Mouse (Mus musculus) kidney, embryonic 14.5 days (tissue): ENCODE data around the gene Abhd8. TPM values are rescaled to one million over a fixed set of nuclear protein-coding genes. Genes with fewer than 3 reads are reported as not detected.

ENCODE experiments used
- ATAC-seq: fragments of 200-750 bp; cut with Nextera tagmentation; 2 replicates; pipeline ENCODE4 v1.8.0; 2017; ENCODE audit warnings: moderate number of reproducible peaks, mild to moderate bottlenecking, moderate TSS enrichment, moderate library complexity; ENCODE audit not compliant: low FRiP score, low TSS enrichment
- H3K27ac ChIP-seq: fragments of 300-500 bp; sonication (generic); 2 replicates; pipeline ENCODE4 v1.5.1; 2014; ENCODE audit warnings: low read depth, mild to moderate bottlenecking, low read length, moderate library complexity, mixed read lengths
- H3K27me3 ChIP-seq: fragments of 300-500 bp; sonication (generic); 2 replicates; pipeline ENCODE4 v1.6.1; 2014; ENCODE audit warnings: mild to moderate bottlenecking, low read length; ENCODE audit not compliant: control insufficient read depth, insufficient read depth
- H3K36me3 ChIP-seq: fragments of 300-500 bp; sonication (generic); 2 replicates; pipeline ENCODE4 v1.6.1; 2014; ENCODE audit warnings: low read length, mixed read lengths; ENCODE audit not compliant: control insufficient read depth, insufficient read depth
- H3K4me1 ChIP-seq: fragments of 300-500 bp; sonication (generic); 2 replicates; pipeline ENCODE4 v1.6.1; 2014; ENCODE audit warnings: low read length, mixed read lengths; ENCODE audit not compliant: control insufficient read depth, insufficient read depth
- H3K4me2 ChIP-seq: fragments of 300-500 bp; sonication (generic); replicated peaks from 2 replicates; pipeline ENCODE4 v1.6.1; 2014; ENCODE audit warnings: low read depth, mild to moderate bottlenecking, low read length
- H3K4me3 ChIP-seq: fragments of 300-500 bp; sonication (generic); 2 replicates; pipeline ENCODE4 v1.5.1; 2014; ENCODE audit warnings: mild to moderate bottlenecking, low read length
- H3K9ac ChIP-seq: fragments of 300-500 bp; sonication (generic); 2 replicates; pipeline ENCODE4 v1.6.1; 2014; ENCODE audit warnings: low read depth, mild to moderate bottlenecking, low read length, moderate library complexity
- H3K9me3 ChIP-seq: fragments of 300-500 bp; sonication (generic); 2 replicates; pipeline ENCODE4 v1.6.1; 2016; ENCODE audit warnings: low read length; ENCODE audit not compliant: control insufficient read depth
- WGBS: fragments of 180-500 bp; shearing (Covaris S2); extraction: QIAGEN DNeasy Blood & Tissue Kit; methylation state at CpG from one replicate; pipeline ENCODE4 v1.1.7; 2014; 5-methylcytosine and 5-hydroxymethylcytosine counted together
- polyA plus RNA-seq: library from polyadenylated mRNA; unstranded; fragments of >200 nt; fragmentation: Nextera tagmentation; extraction: Ambion mirVana; gene quantifications from 2 replicates; pipeline ENCODE4 v1.2.1, GENCODE M21; 2014

The Abhd8 gene
- polyA plus RNA-seq, 1 experiment from 2014 or later = 32.5 TPM

DNA sequence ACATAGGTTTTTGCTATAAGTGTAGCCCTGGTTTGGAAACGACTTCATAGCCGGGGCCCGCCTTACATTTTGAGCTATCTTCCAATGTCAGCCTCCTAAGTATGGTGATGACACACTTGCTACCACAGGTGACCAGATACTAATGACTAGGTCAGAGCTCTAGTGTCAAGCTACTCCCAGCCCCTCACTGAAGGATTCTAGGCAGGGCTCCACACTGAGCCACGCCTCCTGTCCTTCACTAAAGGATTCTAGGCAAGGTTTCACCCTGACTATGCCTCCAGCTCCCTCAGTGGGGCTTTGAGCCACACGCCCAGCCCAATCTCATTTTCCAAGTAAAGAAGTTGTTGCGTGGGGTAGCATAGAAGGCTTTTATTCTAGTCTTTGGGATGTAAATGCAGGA, 2.7 kb downstream of the Abhd8 start:
- Histone ChIP-seq H3K27me3 (no peaks in the 10 kb centered on the region), H3K36me3 (peaks cover 32% of the 10 kb centered on the region), H3K9ac (no peak overlapping the region), H3K27ac (no peak overlapping the region), H3K4me3 (no peak overlapping the region), H3K4me1 (peaks cover 15% of the 10 kb centered on the region), H3K9me3 (no peaks in the 10 kb centered on the region), H3K4me2 (no peak overlapping the region)
- no peak for ATAC-seq
- WGBS = 94% methylated on average over 6 of the region's 6 CpGs

DNA sequence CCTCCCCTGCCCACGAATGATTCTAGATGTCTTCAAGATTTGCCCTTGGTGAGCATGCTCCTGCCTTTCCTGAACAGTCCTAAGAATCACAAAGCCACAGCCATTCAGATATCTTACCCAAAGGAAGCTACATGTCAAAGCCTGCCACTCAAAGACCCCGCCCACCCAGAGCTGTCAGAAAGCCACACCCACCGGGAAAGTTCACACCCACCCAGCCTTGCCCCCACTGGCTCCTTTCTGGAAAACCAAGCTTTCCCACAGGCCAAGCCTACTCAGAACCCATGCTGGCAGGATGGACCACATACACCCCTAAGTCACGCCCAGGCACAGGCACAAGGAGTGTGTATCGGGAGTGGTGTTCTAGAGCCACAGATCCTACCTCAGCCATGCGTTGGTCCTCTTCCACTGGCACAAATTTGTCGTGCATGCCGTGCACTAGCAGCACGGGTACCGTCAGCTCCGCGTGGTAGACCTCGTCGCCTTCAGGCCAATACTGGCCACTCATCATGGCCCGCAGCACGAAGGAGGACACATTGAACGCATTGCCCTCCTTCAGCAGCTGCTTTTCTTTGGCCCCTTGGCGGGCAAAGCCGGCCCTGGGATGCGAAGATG, 5.7 kb downstream of the Abhd8 start:
- H3K27me3 ChIP-seq = no peaks in the 10 kb centered on the region

GRCm38 (mm10) chr8:71456906-71457305, 6.5 kb downstream of the Abhd8 start:
- peak; percentile 50; the same call in 1 of the 2 replicates for ATAC-seq
- WGBS = 44% methylated on average over 22 of the region's 22 CpGs
- peaks cover 32% of the 10 kb centered on the region for H3K36me3 ChIP-seq

More for the DNA sequence above, 5.7 kb downstream of the Abhd8 start:
- H3K4me3 ChIP-seq = no peak overlapping the region
- no peak overlapping the region for H3K4me2 ChIP-seq
- ATAC-seq = no peak
- 86% methylated on average over 20 of the region's 20 CpGs for WGBS
- peaks cover 7% of the 10 kb centered on the region for H3K4me1 ChIP-seq
- no peak overlapping the region; the same call in 1 of the 2 replicates for H3K9ac ChIP-seq
- no peak overlapping the region for H3K27ac ChIP-seq
- no peaks in the 10 kb centered on the region for H3K9me3 ChIP-seq
- H3K36me3 ChIP-seq = peaks cover 32% of the 10 kb centered on the region

GRCm38 (mm10) chr8:71454668-71455067, 8.8 kb downstream of the Abhd8 start:
- Histone ChIP-seq H3K9ac (no peak overlapping the region), H3K27me3 (no peaks in the 10 kb centered on the region), H3K27ac (no peak overlapping the region), H3K4me3 (no peak overlapping the region), H3K36me3 (peaks cover 16% of the 10 kb centered on the region; the same call in 1 of the 2 replicates), H3K9me3 (no peaks in the 10 kb centered on the region), H3K4me1 (no peaks in the 10 kb centered on the region), H3K4me2 (no peak overlapping the region)
- 80% methylated on average over 8 of the region's 8 CpGs for WGBS
- no peak for ATAC-seq

More at GRCm38 (mm10) chr8:71456906-71457305, 6.5 kb downstream of the Abhd8 start:
- Histone ChIP-seq H3K9ac (no peak overlapping the region), H3K4me3 (no peak overlapping the region), H3K27me3 (no peaks in the 10 kb centered on the region), H3K9me3 (no peaks in the 10 kb centered on the region), H3K27ac (no peak overlapping the region), H3K4me2 (no peak overlapping the region), H3K4me1 (no peaks in the 10 kb centered on the region)

GRCm38 (mm10) chr8:71452669-71453068, 10.8 kb downstream of the Abhd8 start:
- ATAC-seq = no peak
- WGBS = 74% methylated on average over 2 of the region's 2 CpGs

DNA sequence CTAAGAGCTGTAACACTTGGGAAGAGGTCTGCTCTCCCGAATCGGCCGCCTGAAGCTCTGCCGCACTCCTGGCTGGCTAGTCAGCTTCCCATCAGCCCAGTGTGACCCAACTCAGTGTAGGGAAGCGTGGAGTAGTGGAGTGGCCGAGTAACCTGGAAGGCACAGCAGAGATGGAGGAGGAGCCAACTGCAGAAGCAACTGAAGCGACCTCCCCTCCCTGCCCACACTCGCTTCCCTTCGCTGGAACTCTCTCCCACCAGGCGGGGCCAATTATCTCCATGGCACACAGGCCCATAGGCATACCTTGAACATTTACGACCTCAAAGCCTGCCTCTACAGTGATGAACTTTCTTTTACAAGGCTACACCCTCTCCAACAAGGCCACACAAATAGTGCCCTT, 11.7 kb downstream of the Abhd8 start:
- no peak overlapping the region for H3K27ac ChIP-seq
- H3K4me2 ChIP-seq = no peak overlapping the region
- WGBS = 42% methylated on average over 11 of the region's 11 CpGs
- no peak overlapping the region for H3K4me3 ChIP-seq
- H3K4me1 ChIP-seq = no peaks in the 10 kb centered on the region
- ATAC-seq = no peak
- H3K27me3 ChIP-seq = no peaks in the 10 kb centered on the region
- H3K36me3 ChIP-seq = no peaks in the 10 kb centered on the region
- H3K9me3 ChIP-seq = no peaks in the 10 kb centered on the region
- no peak overlapping the region for H3K9ac ChIP-seq

More at GRCm38 (mm10) chr8:71452669-71453068, 10.8 kb downstream of the Abhd8 start:
- Histone ChIP-seq H3K4me3 (no peak overlapping the region), H3K27me3 (no peaks in the 10 kb centered on the region), H3K27ac (no peak overlapping the region), H3K9me3 (no peaks in the 10 kb centered on the region), H3K9ac (no peak overlapping the region), H3K4me2 (no peak overlapping the region), H3K4me1 (no peaks in the 10 kb centered on the region), H3K36me3 (0 out of 2 replicates have a peak, but pooled peaks cover 4% of the 10 kb centered on the region)

DNA sequence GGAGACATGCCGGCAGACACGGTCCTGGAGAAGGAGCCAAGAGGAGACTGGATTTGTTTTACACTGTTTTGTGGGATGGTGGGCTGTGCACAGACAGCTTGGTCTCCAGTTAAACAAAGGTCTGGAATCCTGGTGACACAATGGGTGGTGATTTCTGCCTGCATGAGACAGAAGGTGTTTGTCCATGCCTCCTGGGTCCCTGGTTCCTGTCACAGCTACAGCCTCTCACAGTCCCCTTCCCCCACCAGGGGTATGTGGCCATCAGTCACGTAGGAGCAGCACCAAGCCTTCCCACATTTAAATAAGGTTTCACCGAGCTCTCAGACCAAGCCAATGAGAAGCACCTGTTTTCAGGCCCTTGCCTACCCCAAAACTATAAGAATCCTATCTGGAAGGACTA, 12.1 kb downstream of the Abhd8 start:
- WGBS = 70% methylated on average over 4 of the region's 4 CpGs
- Histone ChIP-seq H3K4me3 (no peak overlapping the region), H3K27me3 (no peaks in the 10 kb centered on the region)

GRCm38 (mm10) chr8:71445096-71445495, 18.4 kb downstream of the Abhd8 start:
- H3K9me3 ChIP-seq = no peaks in the 10 kb centered on the region
- H3K27me3 ChIP-seq = 0 out of 2 replicates have a peak, but pooled peaks cover 4% of the 10 kb centered on the region
- no peak overlapping the region for H3K4me3 ChIP-seq
- H3K27ac ChIP-seq = no peak overlapping the region
- no peak for ATAC-seq
- H3K4me1 ChIP-seq = no peaks in the 10 kb centered on the region
- no peaks in the 10 kb centered on the region for H3K36me3 ChIP-seq
- no peak overlapping the region for H3K4me2 ChIP-seq
- 79% methylated on average over 7 of the region's 7 CpGs for WGBS
- H3K9ac ChIP-seq = no peak overlapping the region

More for the DNA sequence above, 12.1 kb downstream of the Abhd8 start:
- H3K36me3 ChIP-seq = no peaks in the 10 kb centered on the region
- no peaks in the 10 kb centered on the region for H3K9me3 ChIP-seq
- H3K4me1 ChIP-seq = no peaks in the 10 kb centered on the region
- H3K9ac ChIP-seq = no peak overlapping the region
- H3K27ac ChIP-seq = no peak overlapping the region
- no peak overlapping the region for H3K4me2 ChIP-seq
- ATAC-seq = no peak

GRCm38 (mm10) chr8:71441404-71441803, 22.1 kb downstream of the Abhd8 start:
- no peak for ATAC-seq
- Histone ChIP-seq H3K27me3 (0 out of 2 replicates have a peak, but pooled peaks cover 4% of the 10 kb centered on the region), H3K4me3 (no peak overlapping the region), H3K4me2 (no peak overlapping the region), H3K36me3 (no peaks in the 10 kb centered on the region), H3K4me1 (no peaks in the 10 kb centered on the region), H3K9me3 (no peaks in the 10 kb centered on the region), H3K9ac (no peak overlapping the region), H3K27ac (no peak overlapping the region)
- WGBS = 0% methylated on average over 7 of the region's 7 CpGs
